Mouse (Mus musculus): Measurements from ENCODE around the gene Slc22a12.

The Slc22a12 gene

DNA sequence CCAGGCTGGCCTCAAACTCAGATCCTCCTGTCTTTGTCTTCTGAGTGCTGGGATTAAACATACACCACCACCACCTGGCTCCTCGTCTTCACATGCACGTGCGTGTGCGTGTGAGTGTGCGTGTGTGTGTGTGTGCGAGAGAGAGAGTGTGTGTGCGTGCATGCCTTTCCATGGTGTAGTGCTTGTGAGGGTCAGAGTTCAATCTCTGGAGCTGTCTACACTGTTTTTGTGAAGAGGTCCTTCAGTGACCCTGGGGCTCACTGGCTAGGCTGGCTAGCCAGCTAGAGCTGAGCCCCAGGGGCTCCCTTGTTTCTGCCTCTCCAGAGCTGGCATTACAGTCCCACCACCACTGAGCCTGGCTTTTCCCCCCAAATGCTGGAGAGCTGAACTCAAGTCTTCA, 1.3 kb downstream of the Slc22a12 start:
- in situ Hi-C loops (cut with MboI, MseI): no loop called here

DNA sequence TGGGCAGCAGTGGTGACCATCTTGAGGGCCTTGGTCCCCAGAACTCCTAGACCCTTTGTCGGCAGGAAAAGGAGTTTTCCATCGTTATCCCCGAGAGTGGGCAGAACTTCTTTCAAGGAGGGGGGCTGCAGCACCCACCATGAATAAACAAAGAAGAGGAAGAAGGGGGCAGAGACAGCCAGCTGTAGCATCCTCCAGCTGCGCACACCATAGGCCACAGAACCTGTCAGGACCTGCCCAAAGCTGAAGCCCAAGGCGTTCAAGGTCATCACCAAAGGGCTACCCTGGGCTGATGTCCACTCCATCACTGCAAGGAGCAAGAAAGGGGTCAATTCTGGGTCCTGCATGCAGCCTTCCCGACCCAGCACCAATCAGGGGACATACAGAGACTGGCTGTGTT, 2.6 kb downstream of the Slc22a12 start:
- in situ Hi-C loops (cut with MboI, MseI): no loop called here

DNA sequence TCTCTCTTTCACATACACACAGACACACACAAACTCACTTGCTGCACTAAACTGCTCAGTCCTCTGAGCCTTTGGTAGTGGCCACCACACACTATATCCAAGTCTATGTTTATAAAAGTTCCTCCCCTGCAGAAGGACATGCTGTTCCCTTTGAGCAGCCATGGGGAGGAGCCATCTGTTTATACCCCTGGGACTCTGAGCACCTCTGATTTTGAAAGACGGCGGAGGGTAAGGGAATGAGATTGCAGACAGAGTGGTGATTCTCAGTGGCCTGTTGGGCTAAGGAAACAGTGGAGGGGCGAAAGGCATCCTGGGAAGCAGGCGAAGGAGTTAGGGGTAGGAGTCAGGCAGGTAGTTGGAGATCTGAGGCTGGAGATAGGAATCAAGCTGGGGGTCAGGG, 3.2 kb downstream of the Slc22a12 start:
- in situ Hi-C loops (cut with MboI, MseI): no loop called here

DNA sequence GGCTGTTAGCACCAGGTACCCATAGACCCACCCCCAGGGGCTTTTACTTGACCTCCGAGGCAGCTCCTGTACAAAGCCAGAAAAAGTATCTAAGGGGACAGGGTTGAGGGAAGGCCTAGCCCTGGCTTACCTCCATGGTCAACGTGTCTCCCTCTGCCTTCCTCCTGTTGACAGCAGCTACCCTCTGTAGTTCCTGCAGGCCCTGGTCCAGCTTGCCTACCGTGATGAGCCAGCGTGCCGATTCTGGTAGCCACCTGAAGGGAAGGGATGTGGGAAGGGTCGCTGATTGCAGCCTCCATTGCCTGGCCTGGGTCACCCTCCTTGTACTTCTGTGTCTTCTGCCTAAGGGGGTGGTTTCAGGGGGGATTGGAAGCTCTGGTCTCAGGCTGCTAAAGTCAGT, 4.3 kb downstream of the Slc22a12 start:
- in situ Hi-C loops (cut with MboI, MseI): no loop called here

DNA sequence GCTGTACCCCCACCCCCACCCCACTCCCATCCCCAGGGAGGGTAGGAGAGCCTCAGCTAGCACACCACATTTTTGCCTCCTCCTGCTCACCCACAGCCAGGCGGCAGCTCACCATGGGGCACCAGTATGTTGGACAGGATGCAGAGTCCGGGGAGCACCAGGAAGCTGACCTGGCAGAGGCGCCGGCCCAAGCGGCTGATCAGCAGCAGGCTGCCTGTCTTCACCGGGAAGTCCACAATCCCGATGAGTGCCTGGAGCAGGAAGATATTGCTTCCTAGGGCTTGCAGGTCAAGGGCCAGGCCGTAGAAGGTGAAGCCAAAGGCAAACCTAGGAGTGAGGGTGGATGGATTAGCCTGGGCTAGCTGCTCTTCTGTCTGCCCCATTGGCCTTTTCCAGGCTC, 5.3 kb downstream of the Slc22a12 start:
- in situ Hi-C loops (cut with MboI, MseI): no loop called here

DNA sequence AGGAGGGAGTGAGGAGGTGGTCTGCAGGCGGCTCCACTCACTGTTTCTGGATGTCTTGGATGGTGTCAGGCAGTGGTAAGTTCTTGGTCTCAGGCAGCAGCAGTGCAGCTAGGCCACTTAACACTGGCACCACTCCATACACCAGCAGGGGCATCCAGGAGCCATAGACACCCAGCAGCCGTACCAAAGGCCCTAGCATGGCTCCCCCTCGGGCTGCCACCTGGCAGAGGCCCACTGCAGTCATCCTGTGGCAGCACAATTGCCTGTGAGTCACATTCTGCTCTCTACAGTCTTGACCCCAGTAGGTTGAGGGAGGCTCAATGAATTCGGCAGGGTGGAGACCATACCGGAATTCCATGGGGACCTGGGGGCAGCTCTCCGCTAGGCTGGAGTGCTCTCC, 6.1 kb downstream of the Slc22a12 start:
- in situ Hi-C loops (cut with MboI, MseI): no loop called here

DNA sequence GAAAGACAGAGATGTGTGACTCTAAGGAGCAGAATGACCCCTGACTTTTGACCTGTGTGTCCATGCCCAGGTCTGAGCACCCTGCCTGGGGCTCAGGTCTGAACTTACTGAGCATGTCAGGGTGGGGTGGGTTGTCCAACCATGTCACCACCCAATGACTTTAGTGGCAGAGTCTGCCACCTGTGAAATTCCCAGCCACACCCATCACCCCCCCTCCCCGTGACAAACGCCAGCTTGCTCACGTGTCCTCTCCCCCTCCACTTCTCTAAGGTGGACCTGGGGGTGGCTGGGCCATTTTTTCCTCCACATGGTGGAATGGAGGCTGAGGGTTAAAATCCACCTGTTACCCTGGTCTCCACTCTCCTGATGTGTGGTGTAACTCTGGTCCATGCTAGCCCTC, 6.6 kb downstream of the Slc22a12 start:
- in situ Hi-C loops (cut with MboI, MseI): no loop called here

DNA sequence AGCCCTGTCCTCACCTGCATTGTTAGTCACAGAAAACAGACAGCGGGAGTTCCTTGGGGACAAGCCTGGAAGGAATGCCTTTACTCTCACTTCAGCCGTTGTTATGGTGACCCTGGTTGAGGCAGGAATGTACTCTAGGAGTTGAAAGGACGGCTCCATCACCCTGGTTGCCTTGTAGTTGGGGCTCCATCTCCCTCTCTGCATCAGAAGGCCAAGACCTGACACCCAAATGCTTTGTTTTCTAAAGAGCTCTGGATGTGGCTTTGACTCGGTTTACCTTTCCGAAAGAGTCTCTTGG, 8.8 kb downstream of the Slc22a12 start:
- in situ Hi-C loops (cut with MboI, MseI): no loop called here

DNA sequence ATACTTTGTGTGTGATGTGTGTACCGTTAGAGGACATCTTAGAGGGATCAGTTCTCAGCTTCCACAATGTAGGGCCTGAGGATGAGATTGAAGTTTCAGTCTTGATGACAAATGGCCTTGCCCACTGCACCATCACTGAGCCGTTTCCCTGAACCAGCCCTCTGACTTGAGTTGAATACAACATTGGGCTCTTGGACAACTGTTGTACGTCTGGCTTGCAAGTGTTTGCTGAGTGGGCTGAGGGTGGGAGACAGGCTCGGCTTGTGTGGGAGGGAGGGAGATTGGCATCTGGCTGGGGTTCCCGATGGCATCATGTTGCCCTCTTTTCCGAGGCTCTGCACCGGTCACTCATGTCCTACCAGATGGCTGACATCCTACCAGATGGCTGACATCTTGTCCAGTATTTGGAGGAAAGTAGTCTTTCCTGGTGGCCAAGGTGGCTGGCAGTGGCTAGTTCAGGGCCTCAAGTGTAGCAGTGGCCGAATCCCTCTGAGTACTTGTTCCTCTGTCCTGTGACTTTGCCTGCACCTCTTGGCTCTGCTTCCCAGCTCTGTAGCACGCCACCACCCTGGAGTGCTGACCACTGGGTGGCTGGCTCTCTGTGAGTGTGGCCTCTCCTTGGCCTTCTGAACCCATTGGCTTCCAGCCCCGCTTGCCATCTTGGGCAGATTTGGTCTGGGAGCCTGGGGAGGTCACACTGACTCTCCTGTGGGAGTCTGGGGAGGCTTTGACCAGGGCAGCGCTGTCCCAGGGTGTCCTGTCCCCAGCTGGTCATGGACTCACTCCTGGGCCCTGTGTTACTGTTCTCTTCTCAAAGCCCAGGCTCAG, 9.3 kb downstream of the Slc22a12 start:
- in situ Hi-C loops (cut with MboI, MseI): no loop called here

DNA sequence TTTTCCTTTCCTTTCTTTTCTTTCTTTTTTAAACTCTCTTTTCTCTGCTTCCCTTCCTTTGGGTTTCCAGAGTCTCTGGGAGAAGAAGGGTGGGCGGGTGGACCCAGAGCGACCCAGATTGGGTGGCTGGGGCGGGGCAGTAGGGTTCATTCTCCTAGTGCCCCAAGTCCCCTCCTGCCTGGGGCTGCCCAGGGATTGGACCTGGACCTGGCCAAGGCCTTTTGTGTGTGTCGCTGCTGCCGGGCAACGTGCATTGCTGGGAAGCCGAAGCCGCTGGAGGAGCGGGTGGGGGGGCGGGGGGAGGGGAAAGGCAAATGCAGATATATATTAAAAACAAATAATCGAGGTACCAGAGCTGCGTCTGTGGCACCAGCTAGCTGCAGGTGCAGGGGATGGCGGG, 10.2 kb downstream of the Slc22a12 start:
- in situ Hi-C loops (cut with MboI, MseI): no loop called here

DNA sequence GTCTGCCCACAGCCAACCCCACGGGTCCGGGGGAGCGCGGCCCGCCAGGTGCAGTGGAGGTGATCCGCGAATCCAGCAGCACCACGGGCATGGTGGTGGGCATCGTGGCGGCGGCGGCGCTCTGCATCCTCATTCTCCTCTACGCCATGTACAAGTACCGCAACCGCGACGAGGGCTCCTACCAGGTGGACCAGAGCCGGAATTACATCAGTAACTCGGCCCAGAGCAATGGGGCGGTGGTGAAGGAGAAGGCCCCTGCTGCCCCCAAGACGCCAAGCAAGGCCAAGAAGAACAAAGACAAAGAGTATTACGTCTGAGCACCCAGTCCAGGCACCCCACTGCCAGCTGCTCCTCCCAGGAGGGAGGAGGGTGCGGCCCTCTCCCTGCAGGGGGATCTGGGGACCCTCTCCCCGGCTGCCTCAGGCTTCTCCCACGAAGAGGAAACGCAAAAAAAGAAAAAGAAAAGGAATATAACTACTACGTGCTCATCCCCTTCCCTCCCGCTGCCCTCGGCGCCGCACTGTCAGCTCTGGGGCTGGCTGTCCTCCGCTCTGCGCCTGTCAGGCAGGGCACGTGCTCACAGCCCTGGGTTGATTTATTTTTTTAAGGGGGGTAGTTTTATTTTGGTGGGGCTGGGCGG, 10.9 kb downstream of the Slc22a12 start:
- in situ Hi-C loops (cut with MboI, MseI): no loop called here

DNA sequence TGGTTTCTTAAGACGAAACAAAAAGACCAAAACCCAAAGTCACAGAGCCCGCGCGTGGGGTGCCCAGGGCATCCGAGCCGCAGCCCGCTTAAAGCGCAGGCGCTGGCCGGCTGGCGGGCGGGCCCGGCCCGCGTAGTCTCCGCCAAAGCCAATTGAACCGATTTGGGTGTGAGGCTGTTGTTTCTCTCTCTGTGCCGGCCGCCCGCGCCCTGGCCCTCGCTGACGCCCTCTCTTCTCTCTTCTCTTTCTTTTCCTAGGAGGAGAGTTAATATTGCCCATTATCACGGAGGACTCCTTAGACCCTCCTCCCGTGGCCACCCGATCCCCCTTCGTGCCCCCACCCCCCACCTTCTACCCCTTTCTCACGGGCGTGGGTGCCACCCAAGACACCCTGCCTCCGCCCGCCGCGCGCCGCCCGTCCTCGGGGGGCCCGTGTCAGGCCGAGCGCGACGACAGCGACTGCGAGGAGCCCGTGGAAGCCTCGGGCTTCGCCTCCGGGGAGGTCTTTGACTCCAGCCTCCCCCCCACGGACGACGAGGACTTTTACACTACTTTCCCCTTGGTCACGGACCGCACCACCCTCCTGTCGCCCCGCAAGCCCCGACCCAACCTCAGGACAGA, 11.7 kb downstream of the Slc22a12 start:
- in situ Hi-C loops (cut with MboI, MseI): no loop called here

DNA sequence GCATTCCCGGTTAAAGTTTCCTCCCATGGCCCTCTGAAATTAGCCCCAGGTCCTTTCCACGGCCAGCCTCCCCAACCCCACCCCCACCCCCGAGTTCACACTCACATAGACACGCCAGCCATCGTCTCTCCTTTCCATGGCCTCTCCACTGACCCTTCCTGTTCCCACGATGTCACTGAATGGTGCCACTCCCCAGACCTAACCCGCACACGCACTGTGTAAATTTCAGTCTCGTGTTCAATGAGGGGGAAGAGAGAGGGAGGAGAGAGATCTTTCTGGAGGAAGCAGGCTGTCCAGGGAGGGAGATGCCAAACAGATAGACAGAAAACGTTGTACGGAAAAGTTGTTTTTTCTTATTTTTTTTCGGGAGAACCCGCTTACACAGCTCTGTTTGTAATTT, 12.5 kb downstream of the Slc22a12 start:
- in situ Hi-C loops (cut with MboI, MseI): no loop called here

DNA sequence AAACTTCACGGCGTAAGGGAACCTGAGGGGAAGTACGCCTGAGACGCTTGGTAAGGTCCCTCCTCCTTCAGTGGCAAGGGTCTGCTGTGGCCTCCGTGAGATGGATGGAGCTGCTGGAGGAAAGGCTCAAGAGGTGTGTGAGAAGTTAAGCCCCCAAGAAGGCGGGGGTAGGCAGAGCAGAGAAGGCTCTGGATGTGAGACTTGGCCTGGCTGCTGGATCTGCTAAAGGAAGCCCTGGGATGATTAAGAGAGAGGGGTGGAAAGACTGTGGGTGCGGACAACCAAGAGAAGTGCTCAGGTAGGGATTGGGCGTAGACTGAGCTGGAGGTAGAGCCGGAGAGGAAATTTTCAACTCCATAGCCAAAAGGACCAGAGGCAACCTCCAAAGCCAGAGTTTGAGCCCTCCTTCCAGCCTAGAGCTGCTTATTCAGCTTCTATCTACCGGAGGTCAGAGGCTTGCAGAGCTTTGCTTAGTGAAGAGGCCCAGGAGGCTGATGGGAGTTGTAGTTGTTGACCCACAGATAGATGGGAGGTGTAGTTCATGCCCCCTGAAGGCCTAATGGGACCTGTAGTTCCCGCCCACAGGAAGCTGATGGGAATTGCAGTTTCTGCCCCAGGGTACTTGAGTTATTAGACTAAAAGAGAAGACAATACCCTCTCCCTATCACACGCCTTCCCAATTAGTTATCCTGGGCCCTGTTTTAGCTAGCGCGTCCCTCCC, 13.4 kb downstream of the Slc22a12 start:
- in situ Hi-C loops (cut with MboI, MseI): loop anchor here (5.0 kb wide), 2 partner anchors 37 to 293 kb away; no protein-coding TSS in a partner anchor

DNA sequence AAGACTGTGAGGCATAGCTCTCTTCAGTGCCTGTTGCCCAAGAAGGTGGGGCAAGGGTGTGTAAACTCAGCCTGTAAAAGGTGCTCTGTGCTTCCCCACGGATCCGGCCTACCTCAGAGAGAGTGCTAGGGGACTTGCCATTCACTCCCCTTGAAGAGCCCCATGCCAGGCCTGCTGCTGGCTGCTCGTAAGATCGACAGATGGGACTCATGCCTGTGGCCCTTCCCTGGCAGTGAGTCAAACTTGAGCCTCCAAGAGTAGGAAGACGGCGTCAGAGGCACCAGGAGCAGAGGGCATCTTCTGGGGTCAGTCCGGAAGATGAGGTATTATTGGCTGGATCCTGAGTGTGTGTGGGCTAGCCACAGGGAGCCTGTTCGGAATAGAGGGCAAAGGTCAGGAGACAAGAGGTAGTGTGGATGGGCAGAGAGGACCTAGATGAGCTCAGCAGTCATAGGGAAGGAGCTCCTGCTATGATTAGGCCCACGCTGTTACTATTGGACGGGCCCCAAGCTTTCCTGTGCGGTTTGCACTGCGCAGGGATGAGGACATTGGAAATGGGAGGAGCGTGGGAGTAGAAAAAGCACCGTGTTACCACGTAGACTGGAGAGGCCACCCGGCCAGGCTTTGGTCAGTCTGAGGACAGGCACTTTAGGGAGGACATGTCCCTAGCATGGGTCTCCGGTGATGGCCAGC, 14.8 kb downstream of the Slc22a12 start:
- in situ Hi-C loops (cut with MboI, MseI): loop anchor here (5.0 kb wide), 2 partner anchors 36 to 294 kb away; no protein-coding TSS in a partner anchor

DNA sequence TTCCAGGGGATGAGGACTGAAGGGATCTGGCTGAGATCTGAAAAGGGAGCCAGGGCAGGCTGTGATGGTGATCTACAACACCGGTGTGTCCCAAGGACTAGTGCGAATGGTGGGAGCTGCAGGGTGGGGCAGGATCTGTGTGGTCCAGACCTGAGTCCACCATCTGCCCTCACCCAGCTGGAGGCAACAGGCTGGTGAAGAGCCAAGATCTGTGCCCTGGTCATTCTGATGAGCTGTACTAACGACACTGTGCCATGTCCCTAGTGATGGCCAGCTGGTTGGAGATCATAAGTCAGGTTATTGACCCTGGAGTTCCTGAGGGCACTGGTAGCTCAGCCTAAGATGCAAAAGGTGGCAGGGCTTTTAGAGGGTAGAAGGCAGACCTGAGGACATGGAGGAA, 15.4 kb downstream of the Slc22a12 start:
- in situ Hi-C loops (cut with MboI, MseI): loop anchor here (5.0 kb wide), 2 partner anchors 35 to 295 kb away; no protein-coding TSS in a partner anchor

DNA sequence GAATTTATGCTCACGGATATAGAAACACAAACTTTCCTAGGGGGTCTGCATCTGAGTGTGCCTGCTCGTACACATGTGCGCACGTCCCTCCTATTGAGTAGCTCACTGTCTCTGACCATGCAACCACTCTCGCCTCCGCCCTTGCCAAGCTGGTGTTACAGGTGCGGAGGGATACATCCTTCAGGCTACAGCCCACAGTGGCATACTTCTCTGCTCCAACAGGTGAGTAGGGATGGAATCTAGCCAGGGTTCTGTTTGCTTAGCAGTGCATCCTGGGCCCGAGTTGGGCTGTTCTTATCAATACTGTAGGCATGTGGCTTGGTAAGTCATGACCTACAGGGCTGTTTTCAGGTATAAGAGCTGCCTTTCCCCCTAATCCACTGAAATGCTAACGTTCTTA, 16.8 kb downstream of the Slc22a12 start:
- in situ Hi-C loops (cut with MboI, MseI): loop anchor here (5.0 kb wide), 2 partner anchors 34 to 296 kb away; no protein-coding TSS in a partner anchor

DNA sequence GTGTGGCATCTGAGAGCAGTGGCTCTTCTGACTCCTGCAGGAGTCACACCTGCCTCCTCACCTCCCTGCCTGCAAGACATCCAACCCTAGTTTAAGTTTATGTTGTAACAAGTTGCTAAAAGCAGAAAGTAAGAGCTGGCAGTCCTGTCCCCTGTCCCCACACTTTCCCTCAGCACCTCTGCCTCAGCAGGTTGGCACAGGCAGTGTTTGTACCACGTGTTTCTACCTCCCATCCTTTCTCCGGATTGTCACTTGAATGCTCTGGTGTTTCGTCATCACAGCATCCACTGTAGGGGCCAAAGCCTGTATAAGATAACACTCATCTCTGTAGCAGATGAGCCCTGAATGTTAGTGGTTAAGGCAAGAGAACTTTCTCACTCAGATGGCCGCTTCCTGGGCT, 17.8 kb downstream of the Slc22a12 start:
- in situ Hi-C loops (cut with MboI, MseI): loop anchor here (5.0 kb wide), 2 partner anchors 33 to 297 kb away; no protein-coding TSS in a partner anchor

DNA sequence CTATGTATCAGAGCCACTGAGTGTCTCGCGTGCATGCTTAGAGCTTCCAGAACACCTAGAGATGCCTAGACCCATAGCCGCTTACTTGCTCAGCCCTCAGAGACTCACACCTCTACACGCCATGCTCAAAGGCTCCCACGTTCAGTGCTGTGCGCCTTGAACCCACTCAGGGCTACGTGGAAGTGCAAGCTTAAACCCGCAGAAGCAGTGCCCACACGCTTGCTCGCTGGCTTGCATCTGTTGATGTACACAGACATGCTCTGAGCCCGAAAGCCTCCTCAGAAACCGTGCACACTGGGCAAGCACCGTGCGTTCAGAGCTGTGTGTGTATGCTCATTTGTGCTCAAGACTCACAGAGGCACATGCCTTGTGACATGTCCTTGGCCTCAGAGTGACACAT, 20.5 kb downstream of the Slc22a12 start:
- in situ Hi-C loops (cut with MboI, MseI): no loop called here

DNA sequence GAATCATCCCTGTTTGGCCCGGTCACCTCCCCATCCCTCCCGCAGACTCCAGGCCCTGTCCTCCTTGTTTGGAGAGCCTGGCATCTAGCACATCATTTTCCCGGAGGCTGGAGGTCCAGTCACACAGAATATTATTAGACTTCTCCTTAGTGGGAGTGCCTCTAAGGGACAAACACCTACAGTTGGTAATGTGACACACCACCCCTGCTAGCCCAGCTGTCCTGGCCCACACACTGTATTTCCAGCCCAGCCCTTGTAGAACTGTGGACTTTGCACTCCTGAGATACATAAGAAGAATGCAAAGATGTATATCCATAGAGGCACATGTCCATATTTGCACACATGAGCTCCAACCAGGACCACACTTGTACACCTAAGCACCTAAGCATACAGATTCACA, 21.2 kb downstream of the Slc22a12 start:
- in situ Hi-C loops (cut with MboI, MseI): no loop called here

DNA sequence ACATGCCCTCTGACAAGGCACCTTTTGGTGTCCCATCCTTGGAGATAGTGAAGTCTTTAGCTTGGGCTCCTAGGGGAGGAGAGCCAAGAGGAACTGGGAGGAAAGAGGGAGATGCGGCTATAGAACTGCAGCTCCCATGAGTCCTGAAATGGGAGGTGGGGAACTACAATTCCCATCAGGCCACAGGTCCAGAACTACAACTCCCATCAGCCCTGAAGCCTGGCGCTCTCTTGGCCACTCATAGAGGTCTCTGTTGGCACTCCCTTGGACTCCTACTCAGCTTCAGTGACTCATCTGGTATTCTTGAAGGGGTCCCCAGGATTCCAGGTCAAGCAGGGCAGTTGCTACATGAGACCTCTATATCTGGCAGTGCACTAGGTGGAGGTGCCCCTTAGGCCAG, 23.3 kb downstream of the Slc22a12 start:
- in situ Hi-C loops (cut with MboI, MseI): loop anchor here (5.0 kb wide), 1 partner anchor 133 kb away; no protein-coding TSS in a partner anchor
